Mouse (Mus musculus): Measurements from ENCODE around the gene Olfr772.
"Not testable (repeated sequence)": the region's sequence is repeated elsewhere in the genome, so short reads cannot be mapped to it uniquely, and the experiment has no call there.

Gene Olfr772

GRCm38 (mm10) chr10:129177821-129178220, at the start of gene Olfr772:
Olfr772 (minus strand) TSS chr10:129177921.
- not testable (repeated sequence) for DNase-seq (ENCODE audit: low read depth)

DNA sequence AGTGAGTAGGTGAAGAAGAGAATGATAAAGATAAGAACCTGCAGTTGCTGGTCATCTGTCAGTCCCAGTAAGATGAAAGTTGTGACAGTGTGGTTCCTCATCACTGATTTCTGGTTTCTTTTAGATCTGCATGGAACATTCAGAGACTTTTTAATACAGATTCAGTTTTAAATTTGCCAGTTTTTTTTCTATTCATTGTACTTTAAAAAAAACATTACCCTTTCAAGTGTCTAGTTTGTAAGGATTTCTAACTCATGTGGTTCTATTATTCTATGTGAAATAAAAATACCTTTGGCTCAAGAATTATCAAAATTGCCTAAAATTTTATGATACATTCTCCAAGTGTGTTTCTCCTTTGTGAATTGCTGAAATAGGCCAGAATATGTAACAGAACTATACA, 9.6 kb upstream of the Olfr772 start, which contains the start of gene Olfr773:
Olfr773 (minus strand) TSS at position 101 of the 400 bp plus-strand sequence.
- not testable (repeated sequence) for DNase-seq (ENCODE audit: low read depth)

GRCm38 (mm10) chr10:129164651-129165050, 13.1 kb downstream of the Olfr772 start, which contains the start of gene Olfr771:
Olfr771 (minus strand) TSS chr10:129164751.
- no peak for DNase-seq (ENCODE audit: low read depth)

- no peak for DNase-seq (ENCODE audit: low read depth)
These were observed 38.8 kb downstream of the Olfr772 start, which contains the start of gene Olfr770 for GRCm38 (mm10) chr10:129138898-129139297. Olfr770 (minus strand) TSS chr10:129138998.

Measured in naive thymus-derived CD4-positive, alpha-beta T cell, adult 2 months (primary cell).